Mouse (Mus musculus) brain, adult 2 months (tissue): ENCODE measurements at regions not wholly inside any gene's neighbourhood (a gene's known extent, or its start where the extent isn't known, plus 50 kb on each side); places are given as distances from the start of the nearest gene placed in this dataset.

Experiments
- DNase-seq: peaks from one replicate; pipeline ENCODE4 v3.0.0; 2011; ENCODE audit warnings: low read depth, low spot score

DNA sequence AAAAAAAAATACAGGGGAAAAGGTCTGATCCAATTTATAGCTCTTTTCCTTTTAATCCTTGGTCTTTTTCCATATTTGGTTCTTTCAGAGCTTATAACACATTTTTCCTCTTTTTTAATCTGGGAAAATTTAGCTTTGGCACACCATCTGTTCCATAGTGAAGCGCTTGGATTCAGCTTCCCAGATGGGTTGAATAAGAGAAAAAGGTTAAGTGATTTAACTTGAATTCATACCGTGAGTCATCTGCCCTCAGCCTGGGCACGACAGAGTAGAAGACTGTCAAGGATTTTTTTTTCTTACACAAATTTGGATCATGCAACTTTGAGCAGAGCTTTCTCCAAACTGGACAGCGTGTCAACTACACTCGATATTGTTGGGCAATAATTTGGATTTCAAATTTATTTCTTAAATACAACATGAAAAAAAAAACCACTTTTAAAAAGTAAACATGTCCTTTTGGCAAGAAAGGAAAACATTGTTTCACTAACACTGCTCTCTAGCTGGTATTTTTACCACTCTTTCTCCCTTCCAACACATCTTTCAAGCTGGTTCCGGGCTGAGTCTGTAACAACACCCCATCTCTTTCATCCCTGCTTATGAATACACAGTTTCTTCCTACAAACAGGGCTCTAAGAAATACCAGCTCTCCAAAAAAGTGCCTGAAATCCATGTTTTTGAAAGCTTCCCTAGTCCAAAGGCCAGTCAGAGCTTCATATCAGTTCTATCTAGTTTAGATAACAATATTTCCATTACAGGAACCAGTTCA lies 177.8 kb downstream of the Spry2 start:
- peak; percentile 91 for DNase-seq

DNA sequence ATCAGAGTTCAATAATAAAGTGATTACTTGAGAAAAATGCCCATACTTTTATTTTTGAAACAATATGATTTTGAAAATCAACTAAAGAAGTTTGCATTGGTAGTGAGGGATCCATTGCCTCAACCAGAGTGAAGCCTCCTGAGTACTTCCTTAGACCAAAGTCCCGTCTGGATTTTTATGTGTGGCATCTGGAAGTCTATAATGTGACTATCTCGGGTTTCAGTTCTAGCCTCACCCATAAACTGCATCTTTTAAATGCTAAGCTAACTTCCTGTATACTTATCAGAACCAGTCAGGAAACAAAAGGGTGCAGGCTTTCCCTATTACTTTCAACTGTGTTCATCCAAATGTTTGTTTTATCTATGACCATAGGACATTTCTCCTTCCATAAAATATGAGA lies 178.8 kb downstream of the Spry2 start:
- DNase-seq: no peak

DNA sequence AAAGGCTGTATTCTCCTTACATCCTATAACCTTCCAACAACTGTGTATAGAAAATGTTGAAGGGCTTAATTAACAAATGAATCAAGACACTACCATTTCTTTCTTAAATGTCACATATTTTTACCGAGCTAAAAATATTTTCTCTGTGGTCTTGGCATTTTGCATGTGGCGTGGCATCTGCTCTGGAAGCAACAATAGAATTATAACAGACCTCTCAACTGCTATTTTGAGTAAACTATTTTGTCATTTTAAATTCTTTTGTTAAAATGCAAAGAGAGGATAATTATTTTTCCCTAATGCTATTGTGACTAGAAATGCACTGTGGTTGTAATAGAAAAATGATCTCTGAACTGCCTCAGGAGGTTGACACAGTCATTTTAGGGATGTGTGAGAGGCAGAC lies 187.9 kb downstream of the Spry2 start:
- DNase-seq: peak; percentile 68

DNA sequence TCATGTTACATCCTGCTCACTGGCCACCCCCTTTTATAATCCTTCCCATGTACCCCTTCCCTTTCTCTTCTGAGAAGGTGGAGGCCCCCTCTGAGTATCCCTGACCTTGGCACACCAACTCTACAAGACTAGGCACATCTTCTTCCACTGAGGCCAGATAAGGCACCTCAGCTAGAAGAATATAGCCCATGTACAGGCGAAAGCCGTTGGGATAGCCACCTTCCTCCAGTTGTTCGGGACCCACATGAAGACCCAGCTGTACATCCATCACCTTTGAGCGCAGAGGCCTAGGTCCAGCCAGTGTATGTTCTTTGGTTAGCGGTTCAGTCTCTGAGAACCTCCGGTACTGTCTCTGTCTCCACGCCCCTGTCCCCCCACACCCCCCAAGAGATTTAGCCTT lies 189.9 kb downstream of the Spry2 start:
- DNase-seq: no peak

DNA sequence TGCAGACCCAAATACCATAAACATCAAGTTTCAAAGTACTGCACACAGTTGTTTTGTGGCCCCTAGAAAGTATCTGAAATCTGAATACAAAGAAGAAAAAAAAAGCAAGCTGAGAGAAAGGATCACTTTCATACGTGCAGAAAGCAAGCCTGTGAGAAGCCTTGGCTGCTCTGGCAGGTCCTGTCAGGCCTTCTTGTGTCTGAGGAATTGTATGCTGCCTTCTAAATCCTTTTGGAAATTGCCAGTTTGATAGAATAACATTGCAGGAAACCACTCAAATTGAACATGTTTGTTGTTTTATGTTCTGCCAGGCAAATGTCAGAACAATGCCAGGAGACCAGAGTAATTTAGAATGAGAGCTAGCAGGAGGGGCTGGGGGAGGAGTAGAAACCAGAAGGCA lies 198.0 kb downstream of the Spry2 start:
- DNase-seq: peak; percentile 48

DNA sequence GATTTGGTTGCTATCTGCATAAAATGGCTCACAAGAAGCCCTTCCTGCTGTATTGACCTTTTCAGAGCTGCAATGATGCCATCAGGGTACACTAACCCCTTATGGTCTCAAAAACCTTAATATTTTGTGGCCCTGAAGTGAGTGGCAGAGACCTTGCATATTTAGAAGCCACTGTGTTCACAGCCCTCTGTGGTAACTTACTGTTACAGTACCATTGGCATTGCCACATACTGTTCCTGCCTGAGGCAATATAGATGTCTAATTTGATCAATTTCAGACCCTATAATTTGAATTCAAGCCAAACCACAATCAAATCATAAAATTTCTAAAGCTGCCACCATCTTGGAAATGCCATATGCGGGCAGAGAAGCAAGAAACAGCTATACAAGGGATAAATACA lies 198.5 kb downstream of the Spry2 start:
- DNase-seq: no peak

DNA sequence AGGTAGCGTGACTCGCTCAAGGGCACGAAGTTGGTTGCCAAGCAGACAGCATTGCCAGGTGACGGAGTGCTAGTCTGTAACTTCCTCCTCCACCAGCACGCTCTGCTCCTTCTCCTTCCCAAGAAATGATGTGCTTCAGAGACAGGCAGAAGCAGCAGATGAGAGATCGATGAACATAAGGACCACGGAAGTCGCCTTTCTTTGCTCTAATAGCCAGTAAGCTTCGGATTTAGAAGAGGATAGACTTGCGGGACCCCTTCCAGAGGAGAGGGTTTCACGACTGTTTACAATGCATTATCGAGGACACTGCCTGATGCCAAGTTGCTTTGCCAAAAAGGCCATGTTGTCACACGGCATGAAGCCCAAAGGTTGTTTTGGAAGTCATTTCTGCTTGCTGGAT lies 199.2 kb downstream of the Spry2 start:
- DNase-seq: peak; percentile 94

DNA sequence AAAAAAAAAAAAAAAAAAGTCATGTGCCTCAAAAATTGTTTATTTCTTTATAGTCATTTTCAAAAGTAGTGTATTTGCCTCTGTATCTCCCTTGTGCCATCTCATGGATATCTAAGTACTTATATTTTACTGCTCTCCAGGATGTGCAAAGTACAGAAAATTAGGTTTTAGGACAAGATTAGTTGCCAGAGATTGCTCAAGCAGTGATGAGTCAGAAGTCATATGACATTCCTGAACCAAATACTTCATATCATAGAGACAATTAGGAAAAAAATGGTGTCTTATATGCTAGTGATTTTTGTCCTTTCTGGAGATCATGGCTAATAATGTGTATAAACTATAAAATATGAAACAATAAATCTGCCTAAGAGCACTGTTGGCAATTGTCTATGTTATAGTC lies 201.7 kb downstream of the Spry2 start:
- DNase-seq: no peak

DNA sequence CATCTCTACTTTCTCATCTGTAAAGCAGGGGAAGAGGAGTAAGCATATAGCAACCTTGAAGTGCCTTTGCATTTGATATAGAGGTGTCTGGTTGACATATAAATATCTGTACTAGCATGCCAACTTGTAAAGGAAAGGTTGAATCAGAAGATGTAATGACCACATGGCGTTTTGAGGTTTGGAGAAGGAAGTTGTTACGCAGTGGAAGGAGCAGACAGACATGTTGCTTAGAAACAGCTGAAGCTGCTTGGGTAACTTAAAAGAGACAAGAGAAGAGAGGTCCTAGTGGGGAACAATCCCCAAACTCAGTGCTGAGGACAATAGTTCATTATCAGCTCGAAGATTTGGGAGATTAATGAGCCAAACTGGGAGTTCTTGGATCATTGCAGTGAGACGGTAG lies 202.9 kb downstream of the Spry2 start:
- no peak for DNase-seq

DNA sequence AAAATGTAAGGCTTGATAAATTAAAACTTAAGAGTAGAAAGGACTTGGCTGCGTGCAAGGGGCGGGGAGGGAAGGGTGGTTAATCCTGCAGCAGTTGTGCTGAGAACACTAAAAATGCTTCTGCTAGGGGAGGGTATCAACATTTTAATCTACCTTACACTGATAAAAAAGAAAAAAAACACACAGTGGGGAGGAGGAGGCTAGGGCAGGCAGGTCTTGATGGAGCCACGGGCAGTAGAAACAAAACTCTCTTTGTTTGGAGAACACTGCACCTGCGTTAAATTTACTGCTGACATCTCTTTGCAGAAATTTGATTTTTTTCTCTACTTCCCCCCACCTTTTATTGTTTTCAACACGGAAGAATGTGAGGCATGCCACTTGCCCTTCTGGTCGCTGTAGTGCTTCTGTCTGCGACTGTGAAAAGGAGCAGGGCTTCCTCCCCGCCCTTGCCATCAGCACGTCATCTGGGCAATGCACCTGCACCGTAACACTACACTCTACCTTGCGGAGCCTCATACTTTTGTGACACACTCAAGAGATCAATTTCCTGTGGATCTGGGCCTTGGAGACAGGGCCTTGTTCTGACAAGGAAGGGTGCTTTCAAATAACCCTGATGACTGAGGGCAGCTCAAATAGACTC lies 211.7 kb downstream of the Spry2 start:
- no peak for DNase-seq

DNA sequence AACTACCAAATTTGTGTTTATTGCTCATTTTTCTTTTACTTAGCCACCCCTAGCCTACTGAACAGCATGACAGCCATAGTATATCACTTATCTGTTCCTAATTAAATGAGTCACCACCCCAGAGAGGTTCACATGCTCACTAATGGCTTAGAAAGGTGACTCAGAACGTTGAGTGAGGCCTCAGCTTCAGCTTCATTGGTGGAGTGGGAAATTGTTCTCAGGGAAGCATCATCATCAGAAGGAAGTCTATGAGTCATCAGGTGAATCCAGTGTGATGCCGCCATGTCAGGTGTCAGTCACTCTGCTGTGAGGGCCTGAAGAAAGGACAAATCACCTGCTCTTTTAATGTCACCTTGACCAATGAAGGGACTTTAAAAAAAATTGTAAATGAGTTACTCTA lies 212.3 kb downstream of the Spry2 start:
- peak; percentile 63 for DNase-seq

DNA sequence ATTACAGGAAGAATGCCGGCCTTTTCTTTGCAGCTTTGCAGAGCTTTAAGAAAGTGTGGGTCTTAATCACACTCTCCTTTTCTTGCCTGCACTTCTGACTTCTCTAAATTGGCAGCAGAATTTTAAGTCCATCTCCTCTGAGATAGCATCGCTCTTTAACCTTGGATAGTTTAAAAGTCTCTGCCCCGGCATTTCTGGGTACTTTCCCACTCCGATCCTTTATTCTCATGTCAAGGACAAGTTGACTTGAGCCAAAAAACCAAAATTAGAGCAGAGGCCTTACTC lies 220.0 kb downstream of the Spry2 start:
- DNase-seq: no peak

DNA sequence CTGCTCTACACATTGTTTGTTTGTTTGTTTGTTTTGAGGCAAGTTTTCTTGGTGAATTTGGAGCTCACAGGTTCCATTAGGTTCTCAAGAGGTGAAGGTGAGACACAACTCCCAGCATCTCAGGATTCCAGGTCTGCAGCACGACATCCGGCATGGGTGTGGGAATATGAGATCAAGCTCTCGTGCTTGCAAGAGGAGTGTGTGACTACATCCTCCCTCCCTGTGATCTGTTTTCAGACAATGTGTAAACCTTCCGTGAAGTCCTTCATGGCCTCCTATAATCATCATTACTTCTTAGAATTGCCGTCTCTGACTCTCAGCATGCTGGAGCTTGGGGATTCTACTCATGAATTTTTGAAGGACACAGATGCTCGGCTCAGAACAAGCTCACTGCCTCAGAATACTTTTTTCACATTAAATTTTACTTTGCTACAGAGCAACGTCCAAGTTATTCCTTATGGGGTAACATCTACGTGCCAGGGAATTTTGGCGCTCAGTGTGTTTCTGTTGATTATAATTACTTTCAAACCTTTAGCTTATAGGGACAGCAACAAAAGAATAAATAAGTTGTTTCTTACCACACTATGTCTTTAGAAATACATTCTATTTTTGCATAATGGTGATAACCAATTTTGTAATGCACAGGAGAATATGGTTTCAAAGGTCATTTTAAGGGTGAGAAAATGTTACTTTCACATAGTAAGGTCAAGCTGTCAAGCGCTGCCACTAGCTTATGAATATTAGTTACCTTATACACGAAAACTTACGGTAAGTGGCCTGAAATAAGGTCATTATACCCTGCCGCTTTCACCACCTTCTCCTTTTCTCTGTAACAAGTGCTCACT lies 220.6 kb downstream of the Spry2 start:
- peak; percentile 65 for DNase-seq

DNA sequence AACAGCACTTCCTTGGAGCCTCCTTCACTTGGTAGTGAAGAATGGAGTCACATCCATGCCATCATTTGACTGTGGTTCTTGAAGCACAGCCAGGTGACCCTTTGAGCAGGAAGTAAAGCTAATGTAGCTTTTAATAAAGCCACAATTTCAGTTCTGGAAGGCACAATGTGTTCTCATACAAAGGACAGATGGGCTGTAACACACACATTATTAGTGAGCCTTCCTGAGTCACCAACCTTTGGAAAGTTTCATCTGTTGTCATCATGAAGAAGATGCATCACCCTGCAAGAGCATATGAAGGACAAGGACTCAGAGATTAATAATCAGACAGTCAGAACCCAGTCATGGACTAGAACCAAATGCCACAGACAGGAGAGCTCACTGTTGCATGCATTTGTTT lies 221.6 kb downstream of the Spry2 start:
- DNase-seq: peak; percentile 61

DNA sequence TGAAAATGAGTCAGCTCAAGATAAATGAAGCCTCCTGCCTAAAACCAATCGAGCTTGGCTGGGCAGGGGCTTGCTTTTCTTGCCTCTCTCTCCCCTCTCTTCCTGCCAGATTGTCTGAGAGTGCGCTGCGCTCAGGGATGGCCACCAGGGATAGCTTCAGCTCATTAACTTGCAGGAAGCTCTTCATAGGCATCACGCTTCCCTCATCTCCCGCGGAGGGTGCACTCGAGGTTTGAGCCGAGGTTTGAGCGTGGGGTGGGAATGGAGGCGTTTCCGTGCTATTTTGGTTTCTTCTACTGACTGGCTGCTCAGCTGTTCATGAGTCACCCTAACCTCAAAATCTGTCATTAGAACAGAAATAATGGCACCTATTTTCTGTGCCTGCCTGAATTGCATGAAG lies 227.7 kb downstream of the Spry2 start:
- DNase-seq: peak; percentile 98

DNA sequence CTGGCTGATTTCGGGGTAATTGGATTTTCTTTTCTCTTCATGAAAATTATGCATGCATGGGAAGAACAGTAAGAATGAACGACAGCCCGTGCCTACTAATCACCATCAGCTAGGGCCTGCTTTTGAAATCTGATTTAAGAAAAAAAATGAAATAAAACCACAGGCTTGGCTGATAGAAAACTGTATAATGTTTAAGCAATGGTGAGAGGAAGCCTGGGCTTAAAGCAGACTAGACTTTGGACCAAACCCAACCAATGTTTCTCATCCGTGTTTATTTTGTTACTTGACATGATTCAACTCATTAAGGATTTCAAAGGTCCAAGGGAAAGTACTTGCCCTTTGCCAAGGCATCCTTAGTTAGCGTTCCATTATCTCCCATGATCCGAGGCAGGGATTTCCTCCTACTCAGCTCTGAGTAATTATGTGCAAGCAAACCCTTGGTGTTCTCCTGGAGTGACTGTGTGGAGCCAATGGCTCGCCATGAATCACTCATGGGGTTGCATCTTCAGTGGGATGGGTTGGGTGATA lies 231.9 kb downstream of the Spry2 start:
- peak; percentile 49 for DNase-seq

DNA sequence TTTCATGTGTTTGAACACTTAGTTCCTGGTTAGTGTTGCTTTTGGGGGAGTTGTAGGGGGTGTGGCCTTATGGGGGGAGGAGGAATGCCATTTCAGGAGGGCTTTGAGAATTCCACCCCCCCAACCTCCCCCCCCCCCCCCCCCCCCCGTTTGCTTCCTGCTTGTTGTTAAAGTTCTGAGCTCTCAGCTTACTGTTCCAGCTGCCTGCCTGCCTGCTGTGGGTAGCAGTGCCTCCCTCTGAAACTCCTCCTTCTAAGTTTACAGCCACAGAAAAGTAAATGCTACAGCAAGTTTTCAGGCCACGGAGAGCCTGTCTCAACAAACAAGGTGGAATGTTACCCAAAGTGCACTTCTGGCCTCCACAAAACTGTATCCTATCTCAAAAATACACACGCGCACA lies 233.1 kb downstream of the Spry2 start:
- DNase-seq: no peak

DNA sequence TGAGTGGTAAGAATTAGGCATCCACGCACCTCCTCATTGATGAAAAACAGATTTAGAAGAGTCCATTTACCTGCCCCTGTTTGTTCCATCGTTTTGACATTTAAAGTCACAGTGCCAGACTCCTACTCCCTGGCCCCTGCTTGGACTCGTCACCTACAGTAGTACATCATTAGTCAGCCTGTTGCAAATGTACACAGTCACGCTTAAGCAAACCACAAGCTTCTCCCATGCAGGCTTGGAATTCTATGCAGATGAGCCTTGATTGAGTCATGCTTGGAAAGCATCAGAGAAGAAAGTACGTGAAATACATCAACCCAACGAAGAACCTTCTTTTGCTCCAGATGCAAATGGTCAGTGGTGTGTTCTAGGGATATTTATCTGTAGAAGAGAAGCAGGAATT lies 233.8 kb downstream of the Spry2 start:
- DNase-seq: no peak

DNA sequence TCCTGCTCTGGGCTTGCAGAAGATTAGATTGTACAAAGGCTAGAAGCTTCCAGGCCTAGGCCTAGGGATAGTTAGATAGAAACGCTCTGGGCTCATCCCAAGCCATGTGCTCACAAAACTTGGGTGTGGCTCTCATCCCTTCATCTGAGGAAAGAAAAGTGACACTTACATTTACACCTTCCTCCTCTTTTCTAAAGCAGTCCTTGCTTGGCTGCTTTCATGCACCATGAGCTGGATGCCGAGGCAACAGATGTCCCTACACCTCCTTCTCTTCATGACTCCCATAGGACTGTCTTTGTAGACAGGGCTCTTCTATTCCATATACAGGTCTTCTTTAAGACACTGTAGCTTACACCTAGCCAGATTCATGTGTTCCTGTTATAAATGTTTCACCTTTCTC lies 238.3 kb downstream of the Spry2 start:
- DNase-seq: peak; percentile 81

DNA sequence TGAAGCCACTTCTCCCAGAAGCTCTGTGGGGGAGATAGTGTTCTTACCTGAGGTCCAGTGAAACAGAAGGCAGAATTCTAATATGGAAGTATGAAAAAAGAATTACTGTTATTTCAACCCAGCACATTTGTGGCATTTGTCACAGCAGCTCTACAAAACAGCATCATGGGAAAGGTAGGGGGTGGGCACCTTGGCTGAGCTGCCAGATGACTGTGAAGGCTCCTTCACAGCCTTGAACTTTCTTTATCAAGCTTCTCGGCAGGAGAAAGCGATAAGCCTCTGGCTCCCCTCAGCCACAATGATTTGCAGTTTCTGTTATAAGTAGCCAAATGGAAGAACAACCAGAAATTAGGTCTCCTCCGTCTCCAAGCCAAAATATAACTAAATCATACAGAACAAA lies 249.5 kb downstream of the Spry2 start:
- DNase-seq: no peak

DNA sequence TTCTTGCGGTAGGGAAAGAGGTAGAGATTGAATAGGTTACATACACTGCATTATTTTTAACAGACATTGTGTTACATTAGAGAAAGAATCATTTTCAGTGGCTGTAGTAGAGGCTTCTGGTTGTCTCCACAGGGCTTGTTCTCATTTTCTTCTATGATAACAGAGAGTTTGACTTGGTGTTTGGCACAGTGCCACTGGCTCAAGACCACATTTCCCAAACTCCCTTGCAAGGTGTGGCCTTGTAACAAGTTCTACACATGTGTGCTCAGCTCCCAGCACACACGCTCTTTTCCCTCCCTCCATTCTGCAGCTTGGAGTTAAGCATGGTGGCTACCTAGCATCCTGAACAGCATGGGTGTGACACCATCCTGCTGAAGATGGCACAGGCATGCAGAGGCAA lies 252.2 kb downstream of the Spry2 start:
- DNase-seq: no peak

DNA sequence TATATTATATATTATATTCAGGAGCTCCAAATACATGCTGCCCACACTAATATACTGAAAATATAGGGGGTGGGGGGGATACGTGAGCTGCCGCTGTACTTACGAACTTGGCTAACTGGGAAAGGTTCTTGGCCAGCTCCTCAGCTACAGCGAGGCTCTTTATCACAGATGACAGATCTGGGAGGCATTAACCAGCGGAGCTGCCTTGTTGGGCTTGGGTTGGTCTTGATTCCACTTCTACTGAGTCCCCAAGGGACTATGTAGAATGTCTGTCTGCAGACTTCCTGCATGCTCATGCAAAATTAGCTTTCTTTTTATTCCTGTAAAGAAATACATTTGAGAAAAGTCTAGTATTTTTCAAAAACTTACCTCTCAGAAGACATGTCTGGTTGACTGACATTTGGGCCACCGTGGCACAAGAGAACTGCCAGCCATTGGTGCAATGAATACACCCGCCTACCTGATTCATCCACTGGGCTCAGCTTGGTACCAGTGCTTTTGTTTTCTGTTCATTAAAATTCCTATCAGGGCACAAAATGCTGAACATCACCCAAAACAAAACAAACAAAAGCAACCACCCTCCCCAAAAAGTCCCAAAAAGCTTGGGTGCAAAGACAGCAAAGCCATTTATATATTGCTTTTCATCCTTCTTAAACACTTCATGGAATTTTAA lies 253.2 kb downstream of the Spry2 start:
- DNase-seq: no peak
